ENCODE assay signal across 8 mouse cellular contexts in the genomic region with DNA sequence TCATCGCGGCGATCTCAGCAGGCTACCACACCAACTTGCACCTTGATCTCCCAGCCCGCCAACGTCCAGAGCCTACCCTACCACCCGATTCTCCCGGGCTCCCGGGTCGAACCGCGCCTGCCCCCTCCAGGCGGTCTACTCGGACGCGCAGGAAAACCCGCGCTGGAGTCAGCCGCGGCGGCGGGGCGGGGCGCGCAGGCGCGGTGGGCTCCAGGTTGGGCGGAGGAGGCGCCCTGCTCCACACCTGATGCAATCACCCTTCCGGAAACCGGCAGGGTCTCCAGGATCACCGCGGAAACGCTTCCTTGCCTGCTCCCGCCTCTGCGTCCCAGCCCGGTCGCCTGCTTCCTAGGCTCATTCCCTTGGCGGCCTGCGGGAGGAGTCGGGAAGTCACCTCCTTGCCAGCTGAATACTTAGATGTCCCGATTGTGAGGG. TPM values are rescaled to one million over a fixed set of nuclear protein-coding genes. Genes with fewer than 3 reads are reported as not detected.
DNase-seq lines count a peak whose midpoint lies in the region; TF ChIP-seq lines count a peak whose summit lies in the region.

No protein-coding gene starts in this region.

- H3K36me3 ChIP-seq in ES-E14 (ENCODE audit: control insufficient read depth, insufficient read depth, low read length, poor library complexity, severe bottlenecking), result no peaks in the 10 kb centered on the region

- no peaks in the 10 kb centered on the region; a peak in 1 of 4 replicates for H3K4me1 ChIP-seq in ES-E14 (ENCODE audit: control insufficient read depth in 2 of 2, insufficient read depth in 2 of 2, low read length in 2 of 2, poor library complexity in 1 of 2)
- H3K4me1 ChIP-seq in cerebellum, adult 2 months (ENCODE audit: control insufficient read depth, insufficient read depth, low read length), result peaks cover 8% of the 10 kb centered on the region; the same call in 1 of the 2 replicates
- H3K4me1 ChIP-seq in lung, adult 2 months (ENCODE audit: control insufficient read depth, insufficient read depth, low read length), result peaks cover 20% of the 10 kb centered on the region

- TF ChIP-seq POLR2A in cerebellum, adult 2 months (IDR thresholded peaks at IDR 0.05; ENCODE audit: borderline replicate concordance, insufficient read depth, low read length), result peak; percentile 67; the same call in 1 of the 2 replicates
- peak; percentile 35; the same call in 1 of the 2 replicates for TF ChIP-seq POLR2A in lung, adult 2 months (IDR thresholded peaks at IDR 0.05; ENCODE audit: borderline replicate concordance, extremely low read depth, low read depth, low read length)

- no peaks in the 10 kb centered on the region for H3K27me3 ChIP-seq in cerebellum, adult 2 months (ENCODE audit: control insufficient read depth, insufficient read depth, low read length)

- H3K9me3 ChIP-seq in ES-E14 (ENCODE audit: control insufficient read depth, insufficient read depth, low read depth, low read length), result peaks cover 4% of the 10 kb centered on the region; the same call in 1 of the 2 replicates

- peak overlapping the region; percentile 67 to 68 for H3K4me3 ChIP-seq in ES-E14 (ENCODE audit: insufficient read depth in 1 of 2, low read depth in 1 of 2, low read length in 2 of 2, poor library complexity in 1 of 2, severe bottlenecking in 1 of 2)
- peak overlapping the region; percentile 83 for H3K4me3 ChIP-seq in cerebellum, adult 2 months (replicated peaks; ENCODE audit: insufficient read depth, low read depth, low read length)
- peak overlapping the region; percentile 79 for H3K4me3 ChIP-seq in lung, adult 2 months (replicated peaks; ENCODE audit: extremely low read depth, low read depth, low read length)

- no peak for TF ChIP-seq CTCF in cerebellum, adult 2 months (IDR thresholded peaks at IDR 0.05; ENCODE audit: borderline replicate concordance, insufficient read depth, low read depth, low read length)
- no peak for TF ChIP-seq CTCF in lung, adult 2 months (IDR thresholded peaks at IDR 0.05; ENCODE audit: insufficient read depth, low read length)

- intact Hi-C loops in heart, postnatal 36 days (cut with DNase I), result loop anchor here (5.0 to 10.0 kb wide), 2 partner anchors 42 to 355 kb away; no protein-coding TSS in a partner anchor

- peak overlapping the region; percentile 75 for H3K9ac ChIP-seq in ES-E14 (ENCODE audit: insufficient read depth, low read depth, low read length, poor library complexity, severe bottlenecking)

- in situ Hi-C loops in ES-E14 (cut with MboI; ENCODE audit: low sequenced_read_pairs in 2 of 2, unreplicated experiment in 2 of 2), result no loop called here

- under 1% methylated on average over 41 of the region's 41 CpGs for WGBS in cerebellum, adult 2 months
- under 1% methylated on average over 41 of the region's 41 CpGs for WGBS in lung, adult 2 months

- DNase-seq in ES-E14 (ENCODE audit: low read depth, low spot score), result peak; percentile 72
- DNase-seq in cerebellum, adult 2 months, result peak; percentile 91
- peak; percentile 79 for DNase-seq in forelimb bud, embryonic 11.5 days (ENCODE audit: low read depth, low spot score)
- DNase-seq in heart, postnatal 36 days, result peak; percentile 86 to 89
- peak; percentile 71 to 78 for DNase-seq in layer of hippocampus, adult 8-10 months (ENCODE audit: low spot score in 2 of 2)
- DNase-seq in lung, adult 2 months, result peak; percentile 84
- DNase-seq in ovary, postnatal 14 days (ENCODE audit: low spot score), result peak; percentile 76
- peak; percentile 77 to 81 for DNase-seq in thymus, postnatal 36 days

- peak overlapping the region; percentile 14; the same call in 1 of the 2 replicates for H3K27ac ChIP-seq in ES-E14 (ENCODE audit: insufficient read depth, low read depth, low read length, poor library complexity, severe bottlenecking)
- peak overlapping the region; percentile 62 for H3K27ac ChIP-seq in cerebellum, adult 2 months (ENCODE audit: insufficient read depth, low read length)

TF ChIP-seq in ES-E14, 5 proteins besides CTCF, POLR2A, EP300 and RAD21:
- TF ChIP-seq HCFC1 (IDR thresholded peaks at IDR 0.05; ENCODE audit: borderline replicate concordance, insufficient read depth, low read length) (no peak), ZNF384 (IDR thresholded peaks at IDR 0.05; ENCODE audit: low read depth, low read length) (no peak), CHD2 (IDR thresholded peaks at IDR 0.05; ENCODE audit: low read depth, low read length) (no peak), MAFK (IDR thresholded peaks at IDR 0.05; ENCODE audit: insufficient read depth, low read depth, low read length) (no peak), ZC3H11A (IDR thresholded peaks at IDR 0.05; ENCODE audit: borderline replicate concordance, low read depth, low read length) (no peak)
TF ChIP-seq in ES-E14: peak in this region for 0.

RNA-seq across cellular contexts. Expression of a gene that starts 1.6 kb away (rescaled TPM):
- total RNA-seq in ES-E14 (2012; rRNA removed), result 15.3 and 16.3 TPM in 2 replicates
- polyA plus RNA-seq in cerebellum, adult 2 months (2012; rRNA removed), result 34.7 and 36.1 TPM in 2 replicates
- 10 to 100 TPM; 37.3 to 52.7 TPM for total RNA-seq in heart, postnatal 36 days (2021)
- total RNA-seq in layer of hippocampus, adult 8-10 months (2022), result 10 to 100 TPM; 51.9 to 69.8 (median 57.1) TPM
- polyA plus RNA-seq in lung, adult 2 months (2012; rRNA removed), result 11.7 and 24.6 TPM in 2 replicates

RNA-seq across cellular contexts. Expression of a gene that starts 55.7 kb away (rescaled TPM):
- total RNA-seq in ES-E14 (2012; rRNA removed), result 190 and 263 TPM in 2 replicates
- 709 and 904 TPM in 2 replicates for polyA plus RNA-seq in cerebellum, adult 2 months (2012; rRNA removed)
- total RNA-seq in heart, postnatal 36 days (2021), result 1 to 10 TPM; 8.5 to 8.8 TPM
- total RNA-seq in layer of hippocampus, adult 8-10 months (2022), result 100 to 1,000 TPM; 830 to 915 (median 871) TPM
- polyA plus RNA-seq in lung, adult 2 months (2012; rRNA removed), result 8.0 and 9.3 TPM in 2 replicates

Comparison
In these comparisons a context has a peak if more than half of its experiments do, and no peak if none do; other contexts are left out.
1. Peak in every context shown above with its lines: DNase-seq, H3K4me3 ChIP-seq and H3K27ac ChIP-seq.
2. RNA of a gene that starts 55.7 kb away (total RNA-seq): 830 to 915 TPM in layer of hippocampus, adult 8-10 months and 190 to 263 TPM in ES-E14; 8.5 to 8.8 TPM in heart, postnatal 36 days; every median in the first group is over 10 times any median in the second.